Mouse (Mus musculus) kidney, embryonic 15.5 days (tissue): ENCODE measurements around the gene Mapt. TPM values are rescaled to one million over a fixed set of nuclear protein-coding genes. Genes with fewer than 3 reads are reported as not detected.

ENCODE experiments used
- ATAC-seq: fragments of 200-750 bp; cut with Nextera tagmentation; replicated peaks from 2 replicates; pipeline ENCODE4 v1.8.0; 2017; ENCODE audit warnings: moderate TSS enrichment; ENCODE audit not compliant: low FRiP score
- H3K27ac ChIP-seq: fragments of 300-500 bp; sonication (generic); 2 replicates; pipeline ENCODE4 v1.5.1; 2015; ENCODE audit warnings: mild to moderate bottlenecking, inconsistent platforms
- H3K27me3 ChIP-seq: fragments of 300-500 bp; sonication (generic); 2 replicates; pipeline ENCODE4 v1.6.1; 2015; ENCODE audit warnings: inconsistent platforms
- H3K36me3 ChIP-seq: fragments of 300-500 bp; sonication (generic); 2 replicates; pipeline ENCODE4 v1.6.1; 2015; ENCODE audit warnings: inconsistent platforms
- H3K4me1 ChIP-seq: fragments of 300-500 bp; sonication (generic); 2 replicates; pipeline ENCODE4 v1.6.1; 2015; ENCODE audit warnings: inconsistent platforms
- H3K4me2 ChIP-seq: fragments of 300-500 bp; sonication (generic); 2 replicates; pipeline ENCODE4 v1.6.1; 2015; ENCODE audit warnings: moderate library complexity, mild to moderate bottlenecking, inconsistent platforms
- H3K4me3 ChIP-seq: fragments of 300-500 bp; sonication (generic); replicated peaks from 2 replicates; pipeline ENCODE4 v1.5.1; 2015; ENCODE audit warnings: mild to moderate bottlenecking, inconsistent platforms
- H3K9ac ChIP-seq: fragments of 300-500 bp; sonication (generic); 2 replicates; pipeline ENCODE4 v1.6.1; 2015; ENCODE audit warnings: mild to moderate bottlenecking, inconsistent platforms
- H3K9me3 ChIP-seq: fragments of 300-500 bp; sonication (generic); replicated peaks from 2 replicates; pipeline ENCODE4 v1.6.1; 2016; ENCODE audit warnings: inconsistent platforms
- WGBS: fragments of 180-500 bp; shearing (Covaris S2); methylation state at CpG from one replicate; pipeline ENCODE4 v1.1.7; 2015; ENCODE audit warnings: mixed read lengths; 5-methylcytosine and 5-hydroxymethylcytosine counted together
- polyA plus RNA-seq: library from polyadenylated mRNA; unstranded; fragments of >200 nt; fragmentation: Nextera tagmentation; extraction: Ambion mirVana; gene quantifications from 2 replicates; pipeline ENCODE4 v1.2.1, GENCODE M21; 2015

Gene Mapt
- polyA plus RNA-seq, 1 experiment from 2014 or later, result 13.6 TPM

DNA sequence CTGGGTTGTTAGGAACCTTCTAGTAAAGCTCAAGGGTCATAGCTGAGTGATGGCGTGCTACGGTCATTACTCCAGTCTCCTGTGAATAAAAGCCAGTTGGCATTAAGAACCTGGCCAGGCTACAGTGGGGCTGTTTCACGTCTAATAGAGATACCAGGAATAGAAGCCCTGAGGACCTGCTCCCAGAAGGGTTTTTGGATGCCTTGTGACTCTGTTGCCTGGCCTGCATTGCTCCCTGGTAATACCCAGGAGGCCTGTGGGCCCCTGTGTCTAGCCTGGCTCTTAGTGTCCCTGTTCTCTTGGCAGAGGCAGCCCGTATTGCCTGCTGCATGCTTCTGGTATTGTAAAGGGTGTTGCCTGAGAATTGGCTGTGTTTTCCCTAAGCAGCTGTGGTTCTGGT, 75.9 kb downstream of the Mapt start:
- peaks cover 13% of the 10 kb centered on the region; the same call in 1 of the 2 replicates for H3K4me1 ChIP-seq

DNA sequence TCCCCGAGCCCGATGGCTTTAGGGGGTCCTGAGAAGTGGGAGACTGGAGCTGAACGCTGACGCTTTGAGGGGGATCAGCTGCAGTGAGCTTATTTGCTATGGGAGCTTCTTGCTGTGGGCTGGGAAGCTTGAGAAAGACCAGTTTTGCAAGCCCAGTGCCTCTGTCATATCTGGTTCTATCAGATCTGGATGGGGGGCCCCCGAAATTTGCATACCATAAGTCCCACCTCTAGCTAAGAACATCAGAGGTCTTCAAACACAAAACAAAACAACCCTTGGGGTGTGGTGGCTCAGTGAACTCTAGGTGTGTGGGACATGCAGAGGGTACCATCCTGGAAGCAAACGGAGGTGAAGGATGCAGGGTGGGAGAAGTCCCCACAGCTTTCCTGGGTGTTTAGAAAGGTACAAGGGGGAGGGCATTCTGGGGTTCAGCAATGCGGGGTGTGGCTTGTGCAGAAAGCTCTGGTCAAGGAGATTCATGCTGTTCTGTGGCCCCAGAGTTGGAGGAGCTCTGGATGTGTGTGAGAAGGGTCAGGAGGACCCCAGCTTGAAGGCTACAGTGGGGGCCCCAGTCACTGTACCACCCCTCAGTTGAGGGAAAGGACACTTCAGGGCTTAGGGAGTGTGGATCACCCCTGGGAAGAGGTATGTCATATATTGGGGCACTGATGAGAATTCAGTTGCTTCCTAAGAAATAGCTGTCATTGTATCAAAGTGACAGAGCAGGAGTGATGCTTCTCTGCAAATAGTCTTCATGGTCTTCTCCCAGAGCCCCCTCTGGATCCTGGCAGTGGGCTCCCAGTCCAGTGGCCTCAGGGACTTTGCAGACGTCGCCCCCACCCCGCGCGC, 78.4 kb downstream of the Mapt start:
- H3K9ac ChIP-seq, result no peak overlapping the region
- ATAC-seq, result no peak
- H3K4me3 ChIP-seq, result peak overlapping the region; percentile 18
- H3K27ac ChIP-seq, result no peak overlapping the region
- no peaks in the 10 kb centered on the region for H3K9me3 ChIP-seq
- peaks cover 26% of the 10 kb centered on the region for H3K27me3 ChIP-seq
- no peaks in the 10 kb centered on the region for H3K36me3 ChIP-seq
- 39% methylated on average over 12 of the region's 12 CpGs for WGBS
- peak overlapping the region; percentile 47 for H3K4me2 ChIP-seq
- H3K4me1 ChIP-seq, result peaks cover 7% of the 10 kb centered on the region; the same call in 1 of the 2 replicates

More for the DNA sequence above, 75.9 kb downstream of the Mapt start:
- Histone ChIP-seq H3K27me3 (peaks cover 26% of the 10 kb centered on the region), H3K9ac (no peak overlapping the region), H3K9me3 (no peaks in the 10 kb centered on the region), H3K4me2 (no peak overlapping the region), H3K36me3 (no peaks in the 10 kb centered on the region), H3K4me3 (no peak overlapping the region), H3K27ac (no peak overlapping the region)
- ATAC-seq, result no peak
- 68% methylated on average over 4 of the region's 4 CpGs for WGBS

GRCm38 (mm10) chr11:104310226-104310887, 79.2 kb downstream of the Mapt start:
- Histone ChIP-seq H3K36me3 (no peaks in the 10 kb centered on the region), H3K4me1 (peaks cover 7% of the 10 kb centered on the region; the same call in 1 of the 2 replicates), H3K27me3 (peaks cover 26% of the 10 kb centered on the region), H3K9ac (no peak overlapping the region), H3K4me2 (peak overlapping the region; percentile 47), H3K4me3 (peak overlapping the region; percentile 18), H3K9me3 (no peaks in the 10 kb centered on the region), H3K27ac (no peak overlapping the region)
- no peak for ATAC-seq
- 15% methylated on average over 23 of the region's 23 CpGs for WGBS

GRCm38 (mm10) chr11:104311643-104312042, 80.5 kb downstream of the Mapt start:
- Histone ChIP-seq H3K9me3 (no peaks in the 10 kb centered on the region), H3K4me3 (no peak overlapping the region), H3K4me1 (peaks cover 10% of the 10 kb centered on the region; the same call in 1 of the 2 replicates), H3K27ac (no peak overlapping the region), H3K27me3 (peaks cover 26% of the 10 kb centered on the region), H3K9ac (no peak overlapping the region), H3K4me2 (no peak overlapping the region), H3K36me3 (no peaks in the 10 kb centered on the region)
- ATAC-seq, result no peak
- WGBS, result 69% methylated on average over 7 of the region's 7 CpGs

GRCm38 (mm10) chr11:104315703-104316102, 84.5 kb downstream of the Mapt start:
- Histone ChIP-seq H3K4me1 (peaks cover 32% of the 10 kb centered on the region), H3K4me3 (no peak overlapping the region), H3K27me3 (peaks cover 17% of the 10 kb centered on the region), H3K27ac (no peak overlapping the region), H3K9me3 (no peaks in the 10 kb centered on the region), H3K4me2 (no peak overlapping the region), H3K36me3 (no peaks in the 10 kb centered on the region), H3K9ac (no peak overlapping the region)
- WGBS, result 8% methylated on average over 6 of the region's 6 CpGs
- ATAC-seq, result no peak

GRCm38 (mm10) chr11:104316685-104317400, 85.7 kb downstream of the Mapt start:
- Histone ChIP-seq H3K4me2 (no peak overlapping the region), H3K9me3 (no peaks in the 10 kb centered on the region), H3K9ac (no peak overlapping the region), H3K36me3 (no peaks in the 10 kb centered on the region), H3K4me1 (peaks cover 38% of the 10 kb centered on the region), H3K27ac (no peak overlapping the region), H3K4me3 (no peak overlapping the region), H3K27me3 (peaks cover 13% of the 10 kb centered on the region)
- WGBS, result 44% methylated on average over 16 of the region's 16 CpGs
- no peak for ATAC-seq

DNA sequence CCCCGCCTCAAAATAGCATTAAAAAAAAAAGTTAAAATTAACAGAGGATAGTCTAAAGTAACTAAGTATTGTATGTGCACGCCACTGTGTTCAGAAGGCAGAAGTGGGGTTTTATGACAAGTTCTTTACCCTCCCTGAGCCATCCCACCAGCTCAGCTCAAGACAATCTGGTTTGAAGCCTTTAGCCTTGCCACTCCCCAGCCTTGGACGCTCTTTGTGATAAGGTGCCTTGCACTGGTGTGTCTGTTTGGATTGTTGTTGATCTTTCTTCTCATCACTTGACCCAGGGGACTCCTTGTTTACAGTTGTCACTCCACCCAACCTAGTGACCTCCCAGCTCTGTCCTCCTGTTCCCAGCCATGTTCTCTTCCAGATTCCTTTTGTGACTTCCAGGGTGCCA, 86.4 kb downstream of the Mapt start:
- Histone ChIP-seq H3K4me3 (no peak overlapping the region), H3K36me3 (no peaks in the 10 kb centered on the region), H3K27ac (no peak overlapping the region), H3K4me2 (no peak overlapping the region), H3K4me1 (peaks cover 38% of the 10 kb centered on the region), H3K9me3 (no peaks in the 10 kb centered on the region), H3K9ac (no peak overlapping the region), H3K27me3 (peaks cover 13% of the 10 kb centered on the region)
- ATAC-seq, result no peak
- 75% methylated on average over 3 of the region's 3 CpGs for WGBS

GRCm38 (mm10) chr11:104318940-104319781, 88.0 kb downstream of the Mapt start:
- Histone ChIP-seq H3K27me3 (peaks cover 13% of the 10 kb centered on the region), H3K4me3 (peak overlapping the region; percentile 52), H3K4me1 (peaks cover 38% of the 10 kb centered on the region), H3K36me3 (no peaks in the 10 kb centered on the region), H3K4me2 (peak overlapping the region; percentile 89), H3K9me3 (no peaks in the 10 kb centered on the region), H3K9ac (peak overlapping the region; percentile 54), H3K27ac (no peak overlapping the region)
- ATAC-seq, result peak; percentile 55
- 1% methylated on average over 24 of the region's 24 CpGs for WGBS

GRCm38 (mm10) chr11:104320511-104320910, 89.3 kb downstream of the Mapt start:
- H3K4me1 ChIP-seq, result peaks cover 38% of the 10 kb centered on the region
- no peak for ATAC-seq
- WGBS, result 34% methylated on average over 5 of the region's 5 CpGs

DNA sequence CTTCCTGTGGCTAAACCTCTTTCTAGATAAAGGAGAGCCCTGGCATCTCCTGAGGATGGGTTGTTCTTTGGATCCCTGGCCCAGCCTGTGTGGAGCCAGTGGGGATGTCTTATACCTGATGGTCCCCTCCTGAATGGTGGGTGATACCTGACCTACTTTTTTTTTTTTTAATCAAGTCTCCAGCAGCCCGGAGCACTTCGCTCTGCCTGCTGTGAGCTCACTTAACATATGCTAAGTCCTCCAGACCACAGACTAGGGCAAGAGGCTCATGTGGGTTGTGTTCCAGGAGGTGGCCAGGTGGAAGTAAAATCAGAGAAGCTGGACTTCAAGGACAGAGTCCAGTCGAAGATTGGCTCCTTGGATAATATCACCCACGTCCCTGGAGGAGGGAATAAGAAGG, 91.0 kb downstream of the Mapt start:
- no peaks in the 10 kb centered on the region for H3K9me3 ChIP-seq
- H3K27ac ChIP-seq, result no peak overlapping the region
- no peak overlapping the region for H3K9ac ChIP-seq
- H3K4me2 ChIP-seq, result no peak overlapping the region
- ATAC-seq, result no peak
- WGBS, result 31% methylated on average over 4 of the region's 4 CpGs
- no peaks in the 10 kb centered on the region; the same call in 1 of the 2 replicates for H3K36me3 ChIP-seq
- no peak overlapping the region for H3K4me3 ChIP-seq
- peaks cover 13% of the 10 kb centered on the region for H3K27me3 ChIP-seq
- peaks cover 32% of the 10 kb centered on the region for H3K4me1 ChIP-seq

More at GRCm38 (mm10) chr11:104320511-104320910, 89.3 kb downstream of the Mapt start:
- H3K9ac ChIP-seq, result no peak overlapping the region
- H3K4me2 ChIP-seq, result no peak overlapping the region
- no peaks in the 10 kb centered on the region for H3K36me3 ChIP-seq
- H3K4me3 ChIP-seq, result no peak overlapping the region
- peaks cover 13% of the 10 kb centered on the region for H3K27me3 ChIP-seq
- H3K27ac ChIP-seq, result no peak overlapping the region
- no peaks in the 10 kb centered on the region for H3K9me3 ChIP-seq

DNA sequence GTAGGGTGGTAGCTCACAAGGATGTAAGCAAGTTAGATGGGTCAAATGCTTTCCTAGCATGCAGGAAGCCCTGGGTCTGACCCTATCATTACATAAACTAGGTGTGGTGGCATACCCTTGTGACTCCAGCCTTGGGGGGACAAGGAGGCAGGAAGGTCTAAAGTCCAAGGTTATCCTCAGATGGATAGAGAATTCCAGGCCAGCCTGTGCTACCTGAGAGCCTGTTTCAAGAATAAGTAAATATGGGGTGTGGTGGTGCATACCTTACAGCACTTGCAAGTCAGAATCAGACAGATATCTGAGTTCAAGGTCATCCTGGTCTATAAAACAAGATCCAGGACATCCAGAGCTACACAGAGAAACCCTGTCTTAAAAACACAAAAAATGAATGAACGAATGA, 96.3 kb downstream of the Mapt start:
- H3K4me1 ChIP-seq, result peaks cover 3% of the 10 kb centered on the region; the same call in 1 of the 2 replicates
- no peak overlapping the region for H3K4me3 ChIP-seq
- no peak for ATAC-seq
- H3K9me3 ChIP-seq, result no peaks in the 10 kb centered on the region
- 84% methylated on average over 1 of the region's 1 CpGs for WGBS
- H3K27ac ChIP-seq, result no peak overlapping the region
- no peaks in the 10 kb centered on the region for H3K27me3 ChIP-seq
- no peak overlapping the region for H3K9ac ChIP-seq
- peaks cover 11% of the 10 kb centered on the region for H3K36me3 ChIP-seq
- no peak overlapping the region for H3K4me2 ChIP-seq
